Mouse (Mus musculus) liver, embryonic 14.5 days (tissue): ENCODE measurements around the gene Tedc2. TPM values are rescaled to one million over a fixed set of nuclear protein-coding genes. Genes with fewer than 3 reads are reported as not detected.
A peak's percentile ranks its signal among the peaks of the same experiment; 100 is the strongest.

Source experiments
- ATAC-seq: fragments of 200-750 bp; cut with Nextera tagmentation; 2 replicates; pipeline ENCODE4 v1.8.0; 2017; ENCODE audit warnings: moderate number of reproducible peaks, mild to moderate bottlenecking, moderate library complexity; ENCODE audit not compliant: insufficient read depth
- DNase-seq, 3 experiments: peaks; one replicate each; pipeline ENCODE4 v3.0.0-alpha.2; 2012 to 2013; ENCODE audit warnings: low read depth in 3 of 3, low spot score in 3 of 3
- H3K27ac ChIP-seq: fragments of 300-500 bp; sonication (generic); 2 replicates; pipeline ENCODE4 v1.5.1; 2014; ENCODE audit warnings: moderate library complexity, mild to moderate bottlenecking, control low read depth, inconsistent platforms
- H3K27me3 ChIP-seq: fragments of 300-500 bp; sonication (generic); 2 replicates; pipeline ENCODE4 v1.6.1; 2014; ENCODE audit warnings: mild to moderate bottlenecking, low read length, moderate library complexity; ENCODE audit not compliant: control insufficient read depth, insufficient read depth
- H3K36me3 ChIP-seq: fragments of 300-500 bp; sonication (generic); replicated peaks from 2 replicates; pipeline ENCODE4 v1.6.1; 2014; ENCODE audit warnings: low read depth; ENCODE audit not compliant: control insufficient read depth, insufficient read depth
- H3K4me1 ChIP-seq, 2 experiments: fragments of 200-500 bp in 1 of 2; fragments of 300-500 bp in 1 of 2; sonication (generic) in 1 of 2; replicated peaks; 2 replicates each; pipeline ENCODE4 v1.6.1; 2012 to 2014; ENCODE audit warnings: antibody characterized with exemption in 1 of 2, inconsistent platforms in 1 of 2, low read length in 1 of 2; ENCODE audit not compliant: control insufficient read depth in 2 of 2, insufficient read depth in 2 of 2
- H3K4me2 ChIP-seq: fragments of 300-500 bp; sonication (generic); 2 replicates; pipeline ENCODE4 v1.6.1; 2014; ENCODE audit warnings: low read depth, mild to moderate bottlenecking, control low read depth, moderate library complexity
- H3K4me3 ChIP-seq, 2 experiments: fragments of 200-500 bp in 1 of 2; fragments of 300-500 bp in 1 of 2; sonication (generic) in 1 of 2; 2 replicates each; pipeline ENCODE4 v1.5.1; 2012 to 2014; ENCODE audit warnings: low read depth in 2 of 2, low read length in 2 of 2, mild to moderate bottlenecking in 2 of 2, control low read depth in 1 of 2, inconsistent platforms in 1 of 2, moderate library complexity in 1 of 2; ENCODE audit not compliant: insufficient read depth in 1 of 2
- H3K9ac ChIP-seq: fragments of 300-500 bp; sonication (generic); replicated peaks from 2 replicates; pipeline ENCODE4 v1.6.1; 2014; ENCODE audit warnings: mild to moderate bottlenecking, control low read depth, moderate library complexity
- H3K9me3 ChIP-seq: fragments of 300-500 bp; sonication (generic); 2 replicates; pipeline ENCODE4 v1.6.1; 2016; ENCODE audit warnings: low read length, mixed read lengths; ENCODE audit not compliant: control insufficient read depth
- CTCF ChIP-seq: IDR thresholded peaks from 2 replicates; pipeline ENCODE4 v1.5.1; 2016; ENCODE audit warnings: antibody characterized with exemption, low read depth, control low read depth
- EP300 ChIP-seq: IDR thresholded peaks from 2 replicates; pipeline ENCODE4 v1.6.1; 2016; ENCODE audit warnings: antibody characterized with exemption, low read depth
- WGBS: fragments of 180-500 bp; shearing (Covaris S2); extraction: QIAGEN DNeasy Blood & Tissue Kit; methylation state at CpG from one replicate; pipeline ENCODE4 v1.1.7; 2014; ENCODE audit not compliant: insufficient replicate concordance; 5-methylcytosine and 5-hydroxymethylcytosine counted together
- polyA plus RNA-seq, 2 experiments: library from polyadenylated mRNA; depleted of rRNA in 1 of 2; stranded (reverse) in 1 of 2; unstranded in 1 of 2; fragments of >200 nt; fragmentation: Nextera tagmentation in 1 of 2; extraction: Ambion mirVana in 1 of 2; gene quantifications; 2 replicates each; pipeline versions ENCODE4 v1.2.1 to v1.2.3; 2012 to 2014

The Tedc2 gene
- polyA plus RNA-seq, 2 experiments, result 7.9 to 18.3 TPM

DNA sequence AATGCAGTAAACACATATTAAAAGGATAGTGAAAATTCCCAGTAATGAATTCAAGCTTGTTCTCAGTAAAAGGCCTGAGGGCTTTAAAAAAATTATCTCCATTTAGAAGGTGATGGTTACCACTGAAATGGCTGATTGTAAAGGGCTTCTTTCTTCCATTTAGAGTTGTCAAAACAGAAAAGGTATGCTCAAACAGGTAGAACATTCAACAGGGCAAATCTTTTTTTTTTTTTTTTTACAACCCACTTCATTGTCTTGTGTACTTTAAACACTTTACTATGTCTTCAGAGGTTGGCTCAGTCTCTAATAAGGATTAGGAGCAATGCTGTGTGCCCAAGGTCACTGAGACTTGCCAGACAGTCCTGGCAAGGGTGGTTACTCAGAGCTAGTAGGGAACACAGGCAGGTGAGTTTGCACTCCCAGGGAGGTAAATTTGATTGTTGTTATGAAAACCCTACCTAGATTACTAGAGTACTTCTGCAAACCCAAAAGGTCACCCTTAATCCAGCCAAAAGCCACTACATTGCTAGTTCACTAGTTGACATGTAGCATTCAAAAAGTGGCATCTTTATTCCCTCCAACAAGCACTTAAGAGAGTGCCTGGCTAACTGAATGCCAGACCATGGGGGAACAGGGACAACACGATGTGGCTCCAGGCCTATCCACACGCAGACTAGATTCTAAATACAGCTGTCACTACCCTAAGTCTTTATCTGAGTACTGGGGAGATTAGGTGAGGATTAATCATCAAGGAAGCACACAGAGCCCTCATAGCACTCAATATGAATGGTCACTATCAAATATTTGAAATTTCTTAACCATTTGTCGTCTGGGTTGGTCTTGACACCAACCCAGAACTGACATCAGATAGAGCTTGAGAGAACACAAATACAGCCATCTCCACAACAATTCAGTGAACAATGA lies 16.8 kb downstream of the Tedc2 start:
- TF ChIP-seq EP300, result no peak
- no peak for TF ChIP-seq CTCF
- H3K4me2 ChIP-seq, result peak overlapping the region; percentile 97
- DNase-seq (no peak), ATAC-seq (no peak)
- WGBS, result 32% methylated on average over 3 of the region's 3 CpGs
- H3K9me3 ChIP-seq, result no peaks in the 10 kb centered on the region
- peak overlapping the region; percentile 67 to 70 for H3K4me3 ChIP-seq
- H3K36me3 ChIP-seq, result no peaks in the 10 kb centered on the region; the same call in 1 of the 2 replicates
- peaks cover 85 to 86% of the 10 kb centered on the region in 2 experiments for H3K4me1 ChIP-seq
- H3K27me3 ChIP-seq, result no peaks in the 10 kb centered on the region
- H3K27ac ChIP-seq, result peak overlapping the region; percentile 92
- peak overlapping the region; percentile 83 for H3K9ac ChIP-seq

DNA sequence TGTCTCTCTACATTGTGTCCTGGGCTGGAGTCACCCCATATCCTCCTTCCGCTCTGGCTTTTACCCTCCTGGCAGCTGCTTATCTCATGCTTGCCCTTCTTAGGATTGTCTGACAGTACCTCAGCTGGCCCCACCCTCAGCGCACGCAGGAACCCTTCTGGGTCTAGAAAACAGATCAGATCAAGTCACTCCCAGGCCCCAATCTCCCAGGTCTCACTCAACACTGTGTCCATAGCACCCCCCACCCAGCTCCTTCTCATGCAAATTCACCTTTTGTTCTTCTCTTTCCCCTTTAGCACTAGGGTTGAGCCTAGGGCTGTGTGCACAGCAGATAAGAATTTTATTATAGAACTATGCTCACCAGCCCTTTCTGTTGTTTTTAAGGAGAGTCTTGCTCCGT lies 17.6 kb downstream of the Tedc2 start:
- DNase-seq, result peak; percentile 77 to 85 (median 80)
- peak overlapping the region; percentile 92 for H3K27ac ChIP-seq
- H3K36me3 ChIP-seq, result no peaks in the 10 kb centered on the region; the same call in 1 of the 2 replicates
- 10% methylated on average over 4 of the region's 4 CpGs for WGBS
- H3K4me1 ChIP-seq, result peaks cover 86 to 87% of the 10 kb centered on the region in 2 experiments
- H3K9me3 ChIP-seq, result no peaks in the 10 kb centered on the region
- peak overlapping the region; percentile 46 to 67 for H3K4me3 ChIP-seq
- H3K4me2 ChIP-seq, result peak overlapping the region; percentile 97
- peak; percentile 70 for ATAC-seq
- H3K9ac ChIP-seq, result peak overlapping the region; percentile 83
- TF ChIP-seq CTCF (no peak), EP300 (peak; percentile 79)
- no peaks in the 10 kb centered on the region for H3K27me3 ChIP-seq

- Histone ChIP-seq H3K27ac (peak overlapping the region; percentile 40), H3K4me2 (peak overlapping the region; percentile 97)
- ATAC-seq, result no peak
These were observed 19.6 kb downstream of the Tedc2 start for GRCm38 (mm10) chr17:24201092-24201491.

DNA sequence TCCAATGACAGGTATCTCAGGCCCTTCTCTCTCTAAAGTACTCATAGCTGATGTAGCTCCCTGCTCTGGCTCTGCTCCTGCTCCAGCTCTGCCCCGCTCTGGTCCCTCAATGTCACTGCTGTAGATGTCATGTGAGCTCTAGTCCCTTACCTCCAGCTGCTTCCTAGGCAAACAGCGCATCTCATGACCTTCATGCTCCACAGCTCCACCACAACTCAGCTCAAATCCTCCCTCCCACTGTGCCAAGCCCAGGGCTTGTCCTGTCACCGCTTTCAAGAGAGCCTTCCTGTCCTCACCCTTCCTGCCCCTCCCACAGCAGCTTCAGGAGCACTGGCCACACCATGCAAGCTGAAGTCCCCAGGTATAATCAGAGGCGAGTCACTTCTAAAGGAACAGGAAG lies 20.9 kb downstream of the Tedc2 start:
- Histone ChIP-seq H3K9ac (peak overlapping the region; percentile 4; the same call in 1 of the 2 replicates), H3K27me3 (no peaks in the 10 kb centered on the region), H3K36me3 (no peaks in the 10 kb centered on the region; the same call in 1 of the 2 replicates), H3K9me3 (no peaks in the 10 kb centered on the region), H3K4me1 (peaks cover 83 to 87% of the 10 kb centered on the region in 2 experiments), H3K27ac (peak overlapping the region; percentile 36), H3K4me3 (no peak overlapping the region), H3K4me2 (peak overlapping the region; percentile 39)
- DNase-seq (no peak), ATAC-seq (0 out of 2 replicates have a peak, but pooled peaks have one; percentile 4)
- WGBS, result 28% methylated on average over 4 of the region's 4 CpGs
- TF ChIP-seq EP300 (no peak), CTCF (no peak)

More at GRCm38 (mm10) chr17:24201092-24201491, 19.6 kb downstream of the Tedc2 start:
- 66% methylated on average over 4 of the region's 4 CpGs for WGBS
- Histone ChIP-seq H3K9ac (peak overlapping the region; percentile 19; the same call in 1 of the 2 replicates), H3K27me3 (no peaks in the 10 kb centered on the region), H3K36me3 (no peaks in the 10 kb centered on the region; the same call in 1 of the 2 replicates), H3K9me3 (no peaks in the 10 kb centered on the region), H3K4me3 (no peak overlapping the region), H3K4me1 (peaks cover 86 to 91% of the 10 kb centered on the region in 2 experiments)
- TF ChIP-seq EP300 (no peak), CTCF (no peak)
- no peak for DNase-seq

- 15% methylated on average over 4 of the region's 4 CpGs for WGBS
- DNase-seq, result peak; percentile 65 to 71 (median 70)
- Histone ChIP-seq H3K4me1 (peaks cover 81 to 87% of the 10 kb centered on the region in 2 experiments), H3K4me2 (peak overlapping the region; percentile 39), H3K36me3 (no peaks in the 10 kb centered on the region; the same call in 1 of the 2 replicates), H3K27me3 (no peaks in the 10 kb centered on the region), H3K9me3 (no peaks in the 10 kb centered on the region), H3K27ac (peak overlapping the region; percentile 36), H3K4me3 (no peak overlapping the region), H3K9ac (peak overlapping the region; percentile 4; the same call in 1 of the 2 replicates)
- TF ChIP-seq EP300 (peak; percentile 71), CTCF (no peak)
- peak; percentile 52; the same call in 1 of the 2 replicates for ATAC-seq
These were observed 21.4 kb downstream of the Tedc2 start for GRCm38 (mm10) chr17:24199252-24199651.
